Mouse (Mus musculus): ENCODE measurements around the gene Nphs1. TPM values are rescaled to one million over a fixed set of nuclear protein-coding genes. Genes with fewer than 3 reads are reported as not detected.

Gene Nphs1
- polyA plus RNA-seq, 1 experiment: 30.9 TPM

DNA sequence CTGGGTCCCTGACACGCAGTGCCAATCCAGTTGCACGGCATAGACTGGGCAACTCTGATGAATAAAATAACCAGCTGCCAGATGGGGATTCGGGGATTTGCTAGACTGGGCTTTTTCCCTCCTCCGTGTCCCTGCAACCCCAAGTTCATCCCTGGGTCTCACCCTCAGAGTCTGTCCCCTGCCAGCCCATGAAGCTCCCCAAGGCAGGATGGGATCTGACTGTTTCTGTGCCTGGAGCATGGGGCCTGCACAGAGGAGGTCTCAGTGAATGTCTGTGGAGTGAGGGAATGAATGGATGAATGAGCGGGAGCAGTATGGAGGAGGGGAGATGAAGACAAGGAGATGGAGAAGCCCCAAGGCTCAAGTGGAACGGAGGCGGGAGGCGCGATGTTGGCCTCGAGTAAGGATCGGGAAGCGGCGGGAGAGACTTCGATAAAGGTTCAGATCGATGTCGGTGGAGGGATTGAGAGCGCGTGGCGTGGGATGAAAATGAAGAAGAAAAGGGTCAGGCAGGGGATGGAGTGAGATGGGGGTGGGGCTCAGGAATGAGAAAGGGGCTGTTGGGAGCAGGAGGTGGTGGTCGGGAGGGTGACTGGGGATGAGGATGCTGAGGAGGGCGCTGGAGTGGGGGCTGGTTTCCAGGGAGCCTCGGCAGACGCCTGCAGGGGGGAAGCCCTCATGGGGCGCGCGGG is 76.0 kb downstream of the Nphs1 start:
- Histone ChIP-seq H3K9ac (ENCODE audit: low read depth, poor library complexity, severe bottlenecking) (peak overlapping the region; percentile 62), H3K9me3 (replicated peaks; ENCODE audit: control insufficient read depth, insufficient read depth, low read length, poor library complexity, severe bottlenecking) (0 out of 2 replicates have a peak, but pooled peaks cover 4% of the 10 kb centered on the region), H3K27me3 (ENCODE audit: control insufficient read depth, insufficient read depth, low read length, poor library complexity, severe bottlenecking) (peaks cover 4% of the 10 kb centered on the region; the same call in 1 of the 2 replicates), H3K36me3 (ENCODE audit: control insufficient read depth, insufficient read depth, low read length, poor library complexity, severe bottlenecking) (no peaks in the 10 kb centered on the region), H3K4me3 (ENCODE audit: low read depth, low read length) (peak overlapping the region; percentile 80), H3K4me1 (ENCODE audit: control insufficient read depth, insufficient read depth, low read length) (no peaks in the 10 kb centered on the region), H3K27ac (ENCODE audit: insufficient read depth, low read length) (no peak overlapping the region)
- TF ChIP-seq POLR2A (IDR thresholded peaks at IDR 0.05; ENCODE audit: insufficient read depth, low read length) (no peak), CTCF (IDR thresholded peaks at IDR 0.05; ENCODE audit: low read depth, low read length) (no peak), EP300 (IDR thresholded peaks at IDR 0.05; ENCODE audit: insufficient read depth, low read depth, low read length) (no peak)

DNA sequence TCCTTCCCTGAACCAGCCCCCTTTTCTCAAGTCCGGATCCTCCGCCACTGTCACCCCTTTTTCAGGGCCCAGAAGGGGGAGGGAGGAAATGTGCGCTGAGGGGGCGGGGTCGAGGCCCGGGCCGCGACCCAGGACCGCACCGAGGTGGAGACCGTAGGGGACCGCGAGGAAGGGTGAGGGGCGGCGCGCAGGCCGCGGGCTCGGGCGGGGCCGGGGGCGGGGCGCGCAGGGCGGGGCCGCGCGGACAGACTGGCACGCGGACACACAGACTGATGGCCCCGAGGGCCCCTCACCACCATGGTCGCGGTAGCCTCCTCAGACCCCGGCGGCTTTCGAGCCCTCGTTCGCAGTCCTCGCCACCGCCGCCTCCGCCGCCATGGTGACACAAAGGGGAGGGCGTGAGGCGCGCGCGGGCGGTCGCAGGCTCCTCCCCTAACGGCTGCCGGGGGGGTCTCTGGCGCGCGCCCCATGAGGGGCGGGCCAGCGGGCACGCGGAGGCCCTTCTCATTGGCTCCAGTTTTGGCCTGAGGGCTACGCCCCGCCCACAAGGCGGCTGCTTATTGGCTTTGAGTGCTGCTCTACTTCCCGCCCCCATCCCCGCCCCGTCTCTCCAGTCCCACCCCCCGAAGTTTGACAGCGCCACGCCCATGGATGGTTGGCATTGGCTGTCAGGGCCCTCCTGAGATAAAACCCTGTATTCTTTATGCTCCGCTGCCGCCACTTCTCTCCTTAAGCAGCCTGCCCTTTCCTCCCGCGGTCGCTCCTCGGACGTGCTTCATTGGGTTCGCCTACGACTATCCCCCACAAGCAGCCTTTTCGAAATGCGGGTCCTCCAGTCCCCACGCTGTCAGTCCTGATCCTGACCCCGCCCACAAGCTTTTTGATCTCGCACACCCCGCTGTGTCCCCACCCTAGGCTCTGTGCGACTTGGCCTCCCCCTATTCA is 76.8 kb downstream of the Nphs1 start, which contains the start of gene Arhgap33:
Gene Arhgap33, minus strand, starts transcription at position 428 of the 945 bp plus-strand sequence.
- Histone ChIP-seq H3K27ac (ENCODE audit: insufficient read depth, low read length) (no peak within 1 kb of the TSS), H3K9me3 (replicated peaks; ENCODE audit: control insufficient read depth, insufficient read depth, low read length, poor library complexity, severe bottlenecking) (0 out of 2 replicates have a peak, but pooled peaks cover 4% of the 10 kb centered on the region), H3K4me1 (ENCODE audit: control insufficient read depth, insufficient read depth, low read length) (no peaks in the 10 kb centered on the region), H3K9ac (ENCODE audit: low read depth, poor library complexity, severe bottlenecking) (peak within 1 kb of the TSS; percentile 62), H3K36me3 (ENCODE audit: control insufficient read depth, insufficient read depth, low read length, poor library complexity, severe bottlenecking) (no peaks in the 10 kb centered on the region), H3K4me3 (ENCODE audit: low read depth, low read length) (peak within 1 kb of the TSS; percentile 80), H3K27me3 (ENCODE audit: control insufficient read depth, insufficient read depth, low read length, poor library complexity, severe bottlenecking) (peaks cover 4% of the 10 kb centered on the region; the same call in 1 of the 2 replicates)
- TF ChIP-seq POLR2A (IDR thresholded peaks at IDR 0.05; ENCODE audit: insufficient read depth, low read length) (no peak), CTCF (IDR thresholded peaks at IDR 0.05; ENCODE audit: low read depth, low read length) (no peak), EP300 (IDR thresholded peaks at IDR 0.05; ENCODE audit: insufficient read depth, low read depth, low read length) (no peak)

Other genes starting within 250 kb of the Nphs1 start
- gene Polr2i, start 226.4 kb upstream of the Nphs1 start, polyA plus RNA-seq (2011; ENCODE audit: insufficient read depth, insufficient read length, low read depth, missing spikeins): 58.7 and 65.4 TPM in 2 replicates
- gene Tbcb, start 226.0 kb upstream of the Nphs1 start, polyA plus RNA-seq (2011; ENCODE audit: insufficient read depth, insufficient read length, low read depth, missing spikeins): 86.6 and 90.0 TPM in 2 replicates
- gene Ovol3, start 222.6 kb upstream of the Nphs1 start, polyA plus RNA-seq (2011; ENCODE audit: insufficient read depth, insufficient read length, low read depth, missing spikeins): not detected in 2 replicates
- 0.60 and 0.84 TPM in 2 replicates for gene Thap8, start 178.2 kb upstream of the Nphs1 start, polyA plus RNA-seq (2011; ENCODE audit: insufficient read depth, insufficient read length, low read depth, missing spikeins)
- 26.2 and 27.0 TPM in 2 replicates for gene Wdr62, start 177.9 kb upstream of the Nphs1 start, polyA plus RNA-seq (2011; ENCODE audit: insufficient read depth, insufficient read length, low read depth, missing spikeins)
- 49.4 and 52.2 TPM in 2 replicates for gene Clip3, start 166.6 kb upstream of the Nphs1 start, polyA plus RNA-seq (2011; ENCODE audit: insufficient read depth, insufficient read length, low read depth, missing spikeins)
- gene Alkbh6, start 149.6 kb upstream of the Nphs1 start, polyA plus RNA-seq (2011; ENCODE audit: insufficient read depth, insufficient read length, low read depth, missing spikeins): 25.3 and 29.5 TPM in 2 replicates
- gene Syne4, start 143.5 kb upstream of the Nphs1 start, polyA plus RNA-seq (2011; ENCODE audit: insufficient read depth, insufficient read length, low read depth, missing spikeins): 41.6 and 43.7 TPM in 2 replicates
- gene E130208F15Rik, start 136.6 kb upstream of the Nphs1 start, polyA plus RNA-seq (2011; ENCODE audit: insufficient read depth, insufficient read length, low read depth, missing spikeins): 0.52 and 0.58 TPM in 2 replicates
- 5.6 and 7.3 TPM in 2 replicates for gene Sdhaf1, start 134.4 kb upstream of the Nphs1 start, polyA plus RNA-seq (2011; ENCODE audit: insufficient read depth, insufficient read length, low read depth, missing spikeins)
- 4.2 and 6.3 TPM in 2 replicates for gene Lrfn3, start 95.5 kb upstream of the Nphs1 start, polyA plus RNA-seq (2011; ENCODE audit: insufficient read depth, insufficient read length, low read depth, missing spikeins)
- gene Tyrobp, start 44.6 kb upstream of the Nphs1 start, polyA plus RNA-seq (2011; ENCODE audit: insufficient read depth, insufficient read length, low read depth, missing spikeins): not detected in 2 replicates
- not detected in 2 replicates for gene Hcst, start 38.5 kb upstream of the Nphs1 start, polyA plus RNA-seq (2011; ENCODE audit: insufficient read depth, insufficient read length, low read depth, missing spikeins)
- gene Nfkbid, start 36.6 kb upstream of the Nphs1 start, polyA plus RNA-seq (2011; ENCODE audit: insufficient read depth, insufficient read length, low read depth, missing spikeins): 4.1 TPM in 2 replicates
- 70.6 and 78.2 TPM in 2 replicates for gene Aplp1, start 12.8 kb upstream of the Nphs1 start, polyA plus RNA-seq (2011; ENCODE audit: insufficient read depth, insufficient read length, low read depth, missing spikeins)
- gene Kirrel2, start 625 bp upstream of the Nphs1 start, polyA plus RNA-seq (2011; ENCODE audit: insufficient read depth, insufficient read length, low read depth, missing spikeins): 5.8 and 9.4 TPM in 2 replicates
- 0.58 TPM in 1 of 2 replicates, not detected in the other for gene Prodh2, start 35.3 kb downstream of the Nphs1 start, polyA plus RNA-seq (2011; ENCODE audit: insufficient read depth, insufficient read length, low read depth, missing spikeins)
- 6.0 and 6.5 TPM in 2 replicates for gene Arhgap33, start 76.7 kb downstream of the Nphs1 start, polyA plus RNA-seq (2011; ENCODE audit: insufficient read depth, insufficient read length, low read depth, missing spikeins)
- 6.4 and 7.0 TPM in 2 replicates for gene Hspb6, start 93.9 kb downstream of the Nphs1 start, polyA plus RNA-seq (2011; ENCODE audit: insufficient read depth, insufficient read length, low read depth, missing spikeins)
- 16.8 and 17.3 TPM in 2 replicates for gene Proser3, start 94.0 kb downstream of the Nphs1 start, polyA plus RNA-seq (2011; ENCODE audit: insufficient read depth, insufficient read length, low read depth, missing spikeins)
- 23.3 and 29.3 TPM in 2 replicates for gene Lin37, start 101.5 kb downstream of the Nphs1 start, polyA plus RNA-seq (2011; ENCODE audit: insufficient read depth, insufficient read length, low read depth, missing spikeins)
- 50.9 and 73.9 TPM in 2 replicates for gene U2af1l4, start 105.0 kb downstream of the Nphs1 start, polyA plus RNA-seq (2011; ENCODE audit: insufficient read depth, insufficient read length, low read depth, missing spikeins)
- gene Gm49396, start 105.0 kb downstream of the Nphs1 start, polyA plus RNA-seq (2011; ENCODE audit: insufficient read depth, insufficient read length, low read depth, missing spikeins): 1.8 and 1.9 TPM in 2 replicates
- gene Psenen, start 105.3 kb downstream of the Nphs1 start, polyA plus RNA-seq (2011; ENCODE audit: insufficient read depth, insufficient read length, low read depth, missing spikeins): 99.8 and 107 TPM in 2 replicates
- gene Igflr1, start 107.1 kb downstream of the Nphs1 start, polyA plus RNA-seq (2011; ENCODE audit: insufficient read depth, insufficient read length, low read depth, missing spikeins): 0.72 TPM in 1 of 2 replicates, not detected in the other
- gene Kmt2b, start 130.4 kb downstream of the Nphs1 start, polyA plus RNA-seq (2011; ENCODE audit: insufficient read depth, insufficient read length, low read depth, missing spikeins): 70.2 and 81.4 TPM in 2 replicates
- 20.3 and 22.7 TPM in 2 replicates for gene Zbtb32, start 140.6 kb downstream of the Nphs1 start, polyA plus RNA-seq (2011; ENCODE audit: insufficient read depth, insufficient read length, low read depth, missing spikeins)
- 2.5 and 2.8 TPM in 2 replicates for gene Upk1a, start 154.5 kb downstream of the Nphs1 start, polyA plus RNA-seq (2011; ENCODE audit: insufficient read depth, insufficient read length, low read depth, missing spikeins)
- 540 and 569 TPM in 2 replicates for gene Cox6b1, start 167.8 kb downstream of the Nphs1 start, polyA plus RNA-seq (2011; ENCODE audit: insufficient read depth, insufficient read length, low read depth, missing spikeins)
- gene Etv2, start 177.5 kb downstream of the Nphs1 start, polyA plus RNA-seq (2011; ENCODE audit: insufficient read depth, insufficient read length, low read depth, missing spikeins): 2.8 and 3.3 TPM in 2 replicates
- gene Rbm42, start 192.0 kb downstream of the Nphs1 start, polyA plus RNA-seq (2011; ENCODE audit: insufficient read depth, insufficient read length, low read depth, missing spikeins): 42.3 and 47.0 TPM in 2 replicates
- 16.9 and 17.8 TPM in 2 replicates for gene Haus5, start 206.7 kb downstream of the Nphs1 start, polyA plus RNA-seq (2011; ENCODE audit: insufficient read depth, insufficient read length, low read depth, missing spikeins)
- gene Pmis2, start 213.3 kb downstream of the Nphs1 start, polyA plus RNA-seq (2011; ENCODE audit: insufficient read depth, insufficient read length, low read depth, missing spikeins): not detected in 2 replicates
- gene 2200002J24Rik, start 240.6 kb downstream of the Nphs1 start, polyA plus RNA-seq (2011; ENCODE audit: insufficient read depth, insufficient read length, low read depth, missing spikeins): not detected in 2 replicates

Data from ES-Bruce4 (cell line).